Mouse (Mus musculus) left cerebral cortex, adult 2 months (tissue): ENCODE results near the gene Ubr2. TPM values are rescaled to one million over a fixed set of nuclear protein-coding genes. Genes with fewer than 3 reads are reported as not detected.

Experiments used
- DNase-seq, 2 experiments: peaks; one replicate each; pipeline ENCODE4 v3.0.0; 2021 to 2022; ENCODE audit warnings: low spot score in 2 of 2, mixed read lengths in 1 of 2; ENCODE audit errors: extremely low spot score in 1 of 2
- H3K27ac ChIP-seq: fragments of 200-600 bp; 2 replicates; pipeline ENCODE4 v1.8.1; 2022
- H3K4me3 ChIP-seq: fragments of 200-600 bp; 2 replicates; pipeline ENCODE4 v1.8.1; 2022
- CTCF ChIP-seq: fragments of 200-600 bp; IDR thresholded peaks from 2 replicates; pipeline ENCODE4 v1.8.1; 2022; ENCODE audit warnings: antibody characterized with exemption, mild to moderate bottlenecking, moderate library complexity
- intact Hi-C: fragments of 180-260 bp; cut with DNase I; formaldehyde crosslinking; loops from one replicate; pipeline ENCODE4 v1.15.1; 2025
- long read RNA-seq, 2 experiments: library from polyadenylated mRNA; stranded (forward); transcript quantifications; one replicate each; pipeline ENCODE4 v2.0.0; 2021; ENCODE audit warnings: borderline mapping rate in 2 of 2
- total RNA-seq, 2 experiments: library from RNA; stranded (reverse); gene quantifications; 2 replicates each; pipeline ENCODE4 v1.2.3; 2021

Ubr2 gene
- total RNA-seq, result 10 to 100 TPM; 57.1 to 57.6 TPM
- long read RNA-seq, experiment 1, full-length matches to known transcripts, result 10 of 22 reads
- long read RNA-seq, experiment 1, partial matches to known transcripts, result 9 of 22 reads
- long read RNA-seq, experiment 1, other reads (novel, unspliced or antisense), result 3 of 22 reads
- long read RNA-seq, experiment 2, full-length matches to known transcripts, result 6 of 18 reads
- long read RNA-seq, experiment 2, partial matches to known transcripts, result 5 of 18 reads
- long read RNA-seq, experiment 2, other reads (novel, unspliced or antisense), result 7 of 18 reads

DNA sequence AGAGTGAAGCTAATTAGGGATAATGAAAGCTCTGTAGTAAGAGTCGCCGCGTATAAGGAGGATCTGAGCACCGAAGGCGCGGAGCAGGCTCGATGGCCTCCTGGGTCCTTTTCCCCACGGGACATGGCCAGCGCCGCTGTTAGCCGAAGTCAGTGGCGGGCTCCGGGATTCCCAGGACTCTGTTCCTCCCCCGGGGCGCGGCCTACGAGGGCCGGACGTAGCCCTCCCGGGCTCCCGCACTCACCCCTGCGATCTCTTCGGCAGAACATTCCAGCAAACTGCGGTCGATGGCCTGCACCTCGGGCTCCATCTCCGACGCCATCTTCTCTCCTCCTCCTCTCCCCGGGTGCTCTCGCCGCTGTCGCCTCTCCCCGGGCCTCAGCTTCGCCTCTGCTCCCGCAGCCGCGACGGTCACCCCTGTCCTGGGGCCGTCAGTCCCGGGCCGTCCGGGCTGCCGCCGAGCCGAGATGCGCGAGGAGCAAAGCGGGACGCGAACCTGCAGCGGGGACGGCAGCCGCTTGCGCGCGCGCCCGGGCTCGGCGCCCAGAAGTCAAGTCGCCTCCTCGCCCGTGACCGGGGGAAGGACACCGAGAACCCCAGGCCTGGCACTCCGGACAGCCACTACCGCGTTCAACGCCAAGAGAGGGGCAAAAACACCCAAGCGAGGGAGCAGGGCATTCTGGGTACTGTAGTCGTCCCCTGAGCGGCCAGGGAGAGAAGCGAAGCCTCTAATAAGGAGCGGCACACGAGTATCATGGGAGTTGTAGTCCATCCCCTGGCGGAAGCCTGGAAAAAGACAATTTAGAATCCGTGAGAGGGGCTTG, at the start of gene Ubr2:
Gene Ubr2, minus strand, starts transcription at position 659 of the 824 bp plus-strand sequence.
- peak; percentile 61 for TF ChIP-seq CTCF
- Histone ChIP-seq H3K27ac (peak within 1 kb of the TSS; percentile 99), H3K4me3 (peak within 1 kb of the TSS; percentile 75)
- peak; percentile 88 to 89 for DNase-seq
- intact Hi-C loops, result no loop called here

DNA sequence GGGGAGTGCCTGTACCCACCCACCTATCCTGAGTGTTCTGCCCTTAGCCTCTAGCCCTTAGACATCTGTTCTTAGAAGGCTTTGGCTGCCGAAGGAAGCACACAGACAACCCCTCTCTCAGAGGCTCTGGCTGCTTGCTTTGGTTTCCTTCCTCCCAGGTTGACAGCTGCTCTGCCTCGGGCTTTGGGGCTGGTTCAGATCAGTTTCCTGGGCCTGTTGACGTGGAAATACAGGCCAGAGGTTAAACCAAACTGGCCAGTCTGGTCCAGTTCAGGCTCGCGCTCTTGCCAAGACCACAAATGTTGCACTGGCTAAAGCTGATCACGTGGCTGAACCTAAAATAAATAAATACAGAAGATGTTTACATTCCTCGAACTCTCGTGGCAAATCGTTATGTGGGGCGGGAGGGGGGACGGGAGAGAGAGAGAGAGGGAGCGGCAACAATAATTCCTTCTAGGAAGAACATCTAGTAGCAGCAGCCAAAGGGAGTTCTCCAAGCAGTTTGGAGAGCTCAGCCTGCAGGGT, 49.5 kb upstream of the Ubr2 start:
- intact Hi-C loops, result no loop called here
- Histone ChIP-seq H3K27ac (no peak overlapping the region), H3K4me3 (no peak overlapping the region)
- no peak for TF ChIP-seq CTCF
- DNase-seq, result no peak

- H3K27ac ChIP-seq, result no peak overlapping the region
- H3K4me3 ChIP-seq, result no peak overlapping the region
- intact Hi-C loops, result no loop called here
- DNase-seq, result no peak
- TF ChIP-seq CTCF, result no peak; the same call in 1 of the 2 replicates
These were observed 47.6 kb upstream of the Ubr2 start for GRCm38 (mm10) chr17:47057966-47058365.

DNA sequence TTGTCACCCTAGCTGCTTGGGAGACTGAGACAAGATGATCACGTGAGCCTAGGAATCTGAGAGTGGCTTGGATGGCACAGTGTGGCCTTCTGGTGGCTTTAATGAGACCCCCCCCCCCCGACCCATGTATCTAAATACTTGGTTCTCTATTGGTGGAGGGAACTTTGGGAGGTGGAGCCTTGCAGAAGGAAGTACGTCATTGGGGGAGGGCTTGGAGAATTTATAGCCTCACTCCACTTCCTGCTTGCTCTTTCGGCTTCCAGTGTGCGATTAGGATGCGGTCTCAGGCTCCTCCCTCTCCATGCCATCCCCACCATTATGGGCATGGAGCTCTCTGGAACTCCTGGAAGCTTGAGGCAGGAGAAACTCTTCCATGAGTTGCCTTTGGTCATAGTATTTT, 46.1 kb upstream of the Ubr2 start:
- intact Hi-C loops, result no loop called here
- TF ChIP-seq CTCF, result no peak
- Histone ChIP-seq H3K4me3 (no peak overlapping the region), H3K27ac (no peak overlapping the region)
- DNase-seq, result no peak

DNA sequence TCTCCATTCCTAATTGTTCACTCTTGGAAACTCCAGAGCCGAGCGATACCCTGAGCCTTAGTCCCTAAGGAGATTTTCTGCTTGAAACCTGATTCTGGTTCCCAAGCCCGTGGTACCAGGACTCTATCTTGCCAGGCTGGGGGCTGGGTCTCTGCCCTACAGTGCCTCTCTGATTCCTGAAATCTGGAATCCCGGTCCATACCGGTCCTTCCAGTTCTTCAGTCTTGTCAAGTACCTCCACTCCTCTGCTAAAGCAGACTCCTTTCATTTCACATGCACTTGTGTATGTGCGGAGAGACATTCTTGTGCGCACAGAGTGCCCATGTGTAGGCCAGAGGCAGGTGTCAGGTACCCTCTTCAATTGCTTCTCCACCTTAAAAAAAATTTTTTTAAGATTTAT, 44.8 kb upstream of the Ubr2 start:
- TF ChIP-seq CTCF, result no peak
- no peak for DNase-seq
- no peak overlapping the region for H3K4me3 ChIP-seq
- H3K27ac ChIP-seq, result no peak overlapping the region
- intact Hi-C loops, result no loop called here

DNA sequence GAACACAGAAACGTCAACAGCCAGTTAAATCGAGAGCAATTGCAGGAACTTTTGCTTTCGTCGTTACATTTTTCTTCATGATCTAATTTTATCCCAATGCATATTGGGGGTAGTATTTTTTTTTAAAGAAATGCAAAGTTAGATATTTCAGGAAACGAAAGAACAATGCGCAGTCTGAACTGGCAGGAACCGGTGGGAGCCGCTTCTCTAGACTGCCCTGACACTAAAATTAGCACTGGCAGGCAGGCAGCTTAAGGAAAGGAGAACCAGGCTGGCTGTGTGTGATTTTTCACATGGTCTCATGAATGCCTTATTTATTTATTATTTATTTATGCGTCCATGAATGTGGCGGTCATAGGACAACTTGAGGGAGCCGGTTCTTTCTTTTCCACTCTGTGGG, 44.3 kb upstream of the Ubr2 start:
- no peak for DNase-seq
- intact Hi-C loops, result no loop called here
- TF ChIP-seq CTCF, result no peak
- Histone ChIP-seq H3K4me3 (peak overlapping the region; percentile 23; the same call in 1 of the 2 replicates), H3K27ac (no peak overlapping the region)

GRCm38 (mm10) chr17:47050678-47051077, 40.3 kb upstream of the Ubr2 start:
- DNase-seq, result no peak
- intact Hi-C loops, result no loop called here
- no peak for TF ChIP-seq CTCF
- no peak overlapping the region for H3K4me3 ChIP-seq
- H3K27ac ChIP-seq, result no peak overlapping the region

DNA sequence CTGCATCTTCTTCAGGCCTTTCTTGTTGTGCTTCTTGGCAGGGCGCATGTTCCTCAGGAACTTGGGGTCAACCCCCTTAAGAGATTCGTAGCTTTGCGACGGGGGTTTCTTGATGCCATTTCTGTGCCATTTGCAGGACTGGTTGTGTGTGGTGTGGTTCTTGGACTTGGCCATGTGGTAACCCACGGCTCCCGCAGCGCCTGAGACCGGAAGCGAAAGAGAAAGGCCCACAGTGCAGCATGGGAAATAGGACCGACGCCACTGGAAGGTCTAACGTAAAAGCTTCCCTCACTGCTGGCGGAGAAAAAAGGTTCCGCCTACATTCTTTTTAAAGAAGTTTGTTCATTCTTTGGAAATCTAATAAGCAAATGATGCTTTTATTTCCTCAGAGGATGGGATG, 32.5 kb upstream of the Ubr2 start:
- Histone ChIP-seq H3K4me3 (no peak overlapping the region), H3K27ac (no peak overlapping the region)
- TF ChIP-seq CTCF, result no peak
- no peak for DNase-seq
- intact Hi-C loops, result no loop called here

- H3K4me3 ChIP-seq, result peak overlapping the region; percentile 40
- peak overlapping the region; percentile 69 for H3K27ac ChIP-seq
- peak; percentile 85 to 92 for DNase-seq
- intact Hi-C loops, result loop anchor here (1.0 to 5.0 kb wide), 3 partner anchors 78 to 294 kb away; no protein-coding TSS in a partner anchor
- no peak; the same call in none of the 2 replicates for TF ChIP-seq CTCF
These were observed 28.8 kb upstream of the Ubr2 start for GRCm38 (mm10) chr17:47038844-47039803.

- no peak overlapping the region for H3K4me3 ChIP-seq
- no peak for TF ChIP-seq CTCF
- intact Hi-C loops, result loop anchor here (5.0 kb wide), 2 partner anchors 57 to 132 kb away; no protein-coding TSS in a partner anchor
These were observed 24.2 kb upstream of the Ubr2 start for GRCm38 (mm10) chr17:47034536-47034935.

DNA sequence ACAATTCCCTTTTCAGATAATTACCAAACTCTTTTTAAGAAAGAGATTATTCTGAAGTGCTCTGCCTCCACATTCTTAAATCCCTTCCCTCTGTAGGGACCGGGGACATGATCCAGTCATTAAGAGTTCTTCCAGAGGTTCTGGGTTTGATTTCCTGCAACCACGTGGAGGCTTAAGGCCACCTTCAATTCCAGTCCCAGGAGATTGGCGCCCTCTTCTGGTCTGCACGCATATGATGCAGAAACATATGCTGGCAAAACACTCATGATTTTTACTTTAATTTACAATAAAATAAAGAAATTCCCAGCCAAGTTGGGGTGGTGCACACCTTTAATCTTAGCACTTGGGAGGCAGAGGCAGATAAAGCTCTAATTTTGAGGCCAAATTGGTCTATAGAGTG, 23.3 kb upstream of the Ubr2 start:
- DNase-seq, result peak; percentile 37 to 41
- peak; percentile 92 for TF ChIP-seq CTCF
- no peak overlapping the region for H3K4me3 ChIP-seq
- H3K27ac ChIP-seq, result no peak overlapping the region
- intact Hi-C loops, result loop anchor here (5.0 kb wide), 2 partner anchors 56 to 131 kb away; no protein-coding TSS in a partner anchor

More at GRCm38 (mm10) chr17:47034536-47034935, 24.2 kb upstream of the Ubr2 start:
- H3K27ac ChIP-seq, result no peak overlapping the region
- no peak for DNase-seq
